7 mouse cellular contexts compared by ENCODE assay signal in the genomic region with DNA sequence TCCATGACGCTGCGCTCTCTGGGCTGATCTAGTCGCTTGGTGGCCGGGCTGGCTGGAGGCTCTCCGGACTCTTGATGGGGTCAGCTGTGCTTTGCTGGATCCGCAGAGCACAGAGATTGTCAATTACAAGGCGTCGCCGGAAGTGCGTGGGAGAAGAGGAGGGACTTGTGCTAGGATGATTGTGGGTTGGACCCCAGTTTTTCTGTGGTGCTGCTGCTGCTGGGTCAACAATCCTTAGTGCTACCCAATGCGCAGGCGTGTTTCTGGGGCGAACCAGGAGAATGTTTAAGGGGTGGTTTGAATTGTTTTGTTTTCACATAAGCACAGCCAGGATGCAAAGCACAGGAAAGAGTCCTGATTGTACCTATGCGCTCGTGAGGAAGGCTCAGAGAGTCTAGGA. TPM values are rescaled to one million over a fixed set of nuclear protein-coding genes. Genes with fewer than 3 reads are reported as not detected.
A peak's percentile ranks its signal among the peaks of the same experiment; 100 is the strongest.
DNase-seq lines count a peak whose midpoint lies in the region; ATAC-seq lines count a peak whose summit lies in the region.

A gene (minus strand): TSS at position 115 of the 400 bp plus-strand sequence.

- no peak within 1 kb of the TSS for H3K27ac ChIP-seq in embryonic facial prominence, embryonic 12.5 days
- 0 out of 2 replicates have a peak within 1 kb of the TSS, but pooled peaks have one; percentile 35 for H3K27ac ChIP-seq in limb, embryonic 12.5 days
- H3K27ac ChIP-seq in midbrain, embryonic 14.5 days (replicated peaks; ENCODE audit: low read depth, low read length), result peak within 1 kb of the TSS; percentile 78

- H3K9me3 ChIP-seq in embryonic facial prominence, embryonic 12.5 days, result no peaks in the 10 kb centered on the region
- no peaks in the 10 kb centered on the region for H3K9me3 ChIP-seq in limb, embryonic 12.5 days
- H3K9me3 ChIP-seq in midbrain, embryonic 14.5 days (ENCODE audit: control insufficient read depth, low read length), result no peaks in the 10 kb centered on the region

- peak within 1 kb of the TSS; percentile 25 for H3K4me3 ChIP-seq in embryonic facial prominence, embryonic 12.5 days
- peak within 1 kb of the TSS; percentile 32 for H3K4me3 ChIP-seq in limb, embryonic 12.5 days (replicated peaks)
- peak within 1 kb of the TSS; percentile 24 for H3K4me3 ChIP-seq in midbrain, embryonic 14.5 days (replicated peaks; ENCODE audit: low read depth, low read length)

- H3K4me1 ChIP-seq in embryonic facial prominence, embryonic 12.5 days, result no peaks in the 10 kb centered on the region
- H3K4me1 ChIP-seq in limb, embryonic 12.5 days (replicated peaks), result no peaks in the 10 kb centered on the region
- no peaks in the 10 kb centered on the region for H3K4me1 ChIP-seq in midbrain, embryonic 14.5 days (ENCODE audit: control insufficient read depth, insufficient read depth, low read length)

- peak; percentile 93 for ATAC-seq in embryonic facial prominence, embryonic 12.5 days (ENCODE audit: insufficient number of reproducible peaks, insufficient read depth, low FRiP score, low TSS enrichment)
- peak; percentile 86 for ATAC-seq in limb, embryonic 12.5 days (ENCODE audit: insufficient number of reproducible peaks, insufficient read depth, low FRiP score, low TSS enrichment, low read depth)
- ATAC-seq in midbrain, embryonic 14.5 days (ENCODE audit: low FRiP score, low TSS enrichment), result peak; percentile 94

- no peaks in the 10 kb centered on the region for H3K27me3 ChIP-seq in embryonic facial prominence, embryonic 12.5 days
- no peaks in the 10 kb centered on the region for H3K27me3 ChIP-seq in limb, embryonic 12.5 days
- H3K27me3 ChIP-seq in midbrain, embryonic 14.5 days (ENCODE audit: control insufficient read depth, insufficient read depth, low read length), result no peaks in the 10 kb centered on the region

- DNase-seq in adrenal gland, postnatal 36 days, result peak; percentile 85
- peak; percentile 89 for DNase-seq in heart, adult 8-10 months (ENCODE audit: low spot score)
- DNase-seq in kidney, adult 8-10 months, result peak; percentile 73 to 79
- DNase-seq in midbrain, embryonic 14.5 days, result peak; percentile 91
- peak; percentile 31 for DNase-seq in spleen, adult 12 weeks (ENCODE audit: low spot score)

- WGBS in embryonic facial prominence, embryonic 12.5 days, result 14% methylated on average over 15 of the region's 15 CpGs
- 14% methylated on average over 14 of the region's 15 CpGs for WGBS in limb, embryonic 12.5 days
- 17% methylated on average over 11 of the region's 15 CpGs for WGBS in midbrain, embryonic 14.5 days

- peak within 1 kb of the TSS; percentile 27 for H3K4me2 ChIP-seq in embryonic facial prominence, embryonic 12.5 days (replicated peaks)
- H3K4me2 ChIP-seq in limb, embryonic 12.5 days, result peak within 1 kb of the TSS; percentile 42
- peak within 1 kb of the TSS; percentile 48 for H3K4me2 ChIP-seq in midbrain, embryonic 14.5 days (ENCODE audit: low read length)

- H3K9ac ChIP-seq in embryonic facial prominence, embryonic 12.5 days, result no peak within 1 kb of the TSS
- H3K9ac ChIP-seq in limb, embryonic 12.5 days (replicated peaks), result no peak within 1 kb of the TSS
- H3K9ac ChIP-seq in midbrain, embryonic 14.5 days (replicated peaks; ENCODE audit: low read length), result no peak within 1 kb of the TSS; the same call in 1 of the 2 replicates

- no peaks in the 10 kb centered on the region for H3K36me3 ChIP-seq in embryonic facial prominence, embryonic 12.5 days
- H3K36me3 ChIP-seq in limb, embryonic 12.5 days, result no peaks in the 10 kb centered on the region
- H3K36me3 ChIP-seq in midbrain, embryonic 14.5 days (ENCODE audit: control insufficient read depth, insufficient read depth, low read length), result no peaks in the 10 kb centered on the region

RNA-seq across cellular contexts. Expression of the gene that starts here (rescaled TPM):
- 100 to 1,000 TPM in 1 of 2 experiments, 10 to 100 TPM in 1; 85.5 to 112 TPM for total RNA-seq in adrenal gland, postnatal 36 days (2021)
- polyA plus RNA-seq in embryonic facial prominence, embryonic 12.5 days (2016; fragmentation: Nextera tagmentation; extraction: Ambion mirVana), result 63.4 and 66.2 TPM in 2 replicates
- total RNA-seq in heart, adult 8-10 months (2022), result 100 to 1,000 TPM in 1 of 4 experiments, 10 to 100 TPM in 3; 67.6 to 113 (median 90.3) TPM
- polyA plus RNA-seq in limb, embryonic 12.5 days (2016; fragmentation: Nextera tagmentation; extraction: Ambion mirVana), result 48.0 and 48.2 TPM in 2 replicates
- 173 and 230 TPM in 2 replicates for polyA plus RNA-seq in midbrain, embryonic 14.5 days (2014; fragmentation: Nextera tagmentation; extraction: Ambion mirVana)

Comparison
In these comparisons a context has a peak if more than half of its experiments do, and no peak if none do; other contexts are left out.
1. DNase-seq: peak in every context shown above with its lines; median percentile 91 in midbrain, embryonic 14.5 days; 89 in heart, adult 8-10 months; 85 in adrenal gland, postnatal 36 days; 76 in kidney, adult 8-10 months; 31 in spleen, adult 12 weeks.